Mouse (Mus musculus) induced T-regulatory cell, adult 2 months (primary cell): ENCODE results near the gene B230217C12Rik.
"Not testable (repeated sequence)": the region's sequence is repeated elsewhere in the genome, so short reads cannot be mapped to it uniquely, and the experiment has no call there.

Experiments
- DNase-seq: peaks from one replicate; pipeline ENCODE4 v3.0.0-alpha.2; 2012; ENCODE audit warnings: low read depth

The B230217C12Rik gene

GRCm38 (mm10) chr11:97867591-97867990 lies 27.0 kb downstream of the B230217C12Rik start:
- no peak for DNase-seq

DNA sequence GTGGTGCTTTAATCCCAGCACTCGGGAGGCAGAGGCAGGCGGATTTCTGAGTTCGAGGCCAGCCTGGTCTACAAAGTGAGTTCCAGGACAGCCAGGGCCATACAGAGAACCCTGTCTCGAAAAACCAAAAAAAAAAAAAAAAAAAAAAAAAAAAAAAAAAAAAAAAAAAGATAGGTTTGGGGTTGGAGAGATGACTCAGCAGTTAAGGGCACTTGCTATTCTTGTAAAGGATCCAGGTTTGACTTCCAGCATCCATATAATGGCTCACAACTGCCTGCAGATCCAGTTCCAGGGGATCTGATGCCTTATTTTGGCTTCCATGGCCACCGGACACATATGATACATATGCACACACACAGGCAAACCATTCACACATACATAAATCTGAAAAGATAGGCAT lies 31.8 kb downstream of the B230217C12Rik start:
- DNase-seq = not testable (repeated sequence)

GRCm38 (mm10) chr11:97874396-97874795 lies 33.8 kb downstream of the B230217C12Rik start:
- no peak for DNase-seq

- no peak for DNase-seq
These were observed 36.8 kb downstream of the B230217C12Rik start for GRCm38 (mm10) chr11:97877341-97877740.

DNA sequence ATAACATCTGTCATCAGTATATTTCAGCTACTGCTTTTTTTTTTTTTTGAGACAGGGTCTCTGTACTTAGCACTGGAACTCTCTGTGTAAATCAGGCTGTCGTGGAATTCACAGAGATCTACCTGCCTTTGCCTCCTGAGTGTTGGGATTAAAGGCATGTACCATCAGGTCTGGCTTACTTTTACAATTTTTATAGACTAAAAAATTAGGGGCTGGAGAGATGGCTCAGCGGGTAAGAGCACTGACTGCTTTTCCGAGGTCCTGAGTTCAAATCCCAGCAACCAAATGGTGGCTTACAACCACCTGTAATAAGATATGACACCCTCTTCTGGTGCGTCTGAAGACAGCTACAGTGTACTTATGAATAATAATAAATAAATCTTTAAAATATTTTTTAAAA lies 39.8 kb downstream of the B230217C12Rik start:
- DNase-seq = no peak

DNA sequence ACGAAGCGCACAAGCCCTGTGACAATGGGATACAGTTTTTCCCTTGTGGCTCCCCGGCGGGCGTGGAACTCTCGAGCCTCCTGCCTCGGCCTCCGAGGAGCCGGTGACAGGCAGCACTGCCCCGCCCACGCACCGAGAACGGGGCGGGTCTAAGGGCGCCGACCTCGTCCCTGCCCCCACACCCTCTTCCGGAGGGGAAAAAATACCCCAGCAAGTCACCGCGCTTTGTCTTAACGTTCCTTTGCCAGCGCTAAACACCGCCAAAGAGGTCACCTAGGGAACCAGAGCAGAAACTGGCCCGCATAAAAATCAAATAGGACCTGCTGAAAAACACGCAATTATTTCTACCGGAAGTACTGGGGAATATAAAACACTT lies 43.0 kb downstream of the B230217C12Rik start:
- peak; percentile 95 for DNase-seq

GRCm38 (mm10) chr11:97883918-97884600 lies 43.5 kb downstream of the B230217C12Rik start, which contains the start of gene Fbxo47:
Fbxo47 (minus strand) TSS chr11:97884154.
- peak; percentile 99 for DNase-seq

DNA sequence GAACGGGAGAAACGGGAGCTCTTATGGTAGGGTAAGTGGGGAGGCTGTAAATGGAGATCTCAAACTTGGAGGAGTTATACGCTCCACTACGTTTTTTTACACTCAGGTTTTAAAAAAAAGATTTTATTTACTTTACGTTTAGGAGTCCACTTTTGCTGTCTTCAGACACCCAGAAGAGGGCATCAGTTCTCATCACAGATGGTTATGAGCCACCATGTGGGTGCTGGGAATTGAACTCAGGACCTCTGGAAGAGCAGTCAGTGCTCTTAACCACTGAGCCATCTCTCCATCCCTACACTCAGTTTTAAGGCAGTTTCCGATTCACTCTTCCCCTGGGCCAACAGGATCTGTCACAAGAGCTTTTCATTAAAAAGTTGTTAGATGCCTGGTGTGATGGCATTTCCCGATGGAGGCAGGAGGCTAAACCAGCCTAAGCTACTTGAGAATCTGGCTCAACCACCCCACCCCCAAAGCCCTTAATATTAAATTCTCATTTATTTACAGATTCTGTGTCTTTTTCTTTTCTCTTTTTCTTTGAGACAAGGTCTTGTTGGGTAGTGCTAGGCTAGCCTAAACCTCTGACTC lies 44.1 kb downstream of the B230217C12Rik start:
- DNase-seq = no peak

- DNase-seq = peak; percentile 33
These were observed 44.8 kb downstream of the B230217C12Rik start for GRCm38 (mm10) chr11:97885296-97885915.

DNA sequence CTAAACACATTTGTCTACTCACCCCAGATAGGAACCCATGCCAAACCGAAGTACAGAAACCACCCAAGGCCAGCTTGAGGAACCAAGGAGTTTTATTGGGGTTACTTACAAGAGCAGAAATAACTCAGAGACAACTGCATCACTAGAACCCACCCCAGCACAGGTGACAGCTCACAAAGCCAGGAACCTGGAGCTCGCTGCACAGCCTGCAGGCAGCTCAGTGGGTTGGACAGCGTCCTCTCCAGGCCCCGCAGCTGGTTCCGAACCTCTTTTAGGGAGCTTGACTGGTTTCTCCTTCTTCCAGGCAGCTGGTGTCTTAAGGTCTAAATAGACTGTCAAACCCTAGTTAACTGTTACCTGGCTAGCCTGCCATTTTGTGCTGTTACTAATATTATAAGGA lies 51.2 kb downstream of the B230217C12Rik start:
- DNase-seq = no peak
